Mouse (Mus musculus) heart, postnatal 25 days (tissue): ENCODE measurements around the gene Tmem11. TPM values are rescaled to one million over a fixed set of nuclear protein-coding genes. Genes with fewer than 3 reads are reported as not detected.

ENCODE experiments used
- DNase-seq: peaks from one replicate; pipeline ENCODE4 v3.0.0; 2022; ENCODE audit warnings: low spot score
- intact Hi-C: fragments of 180-260 bp; cut with DNase I; formaldehyde crosslinking; loops from one replicate; pipeline ENCODE4 v1.15.1; 2025
- total RNA-seq, 2 experiments: library from RNA; stranded (reverse); gene quantifications; 2 replicates each; pipeline ENCODE4 v1.2.3; 2021

The Tmem11 gene
- total RNA-seq, 2 experiments from 2014 or later, result 27.6 to 28.0 TPM

DNA sequence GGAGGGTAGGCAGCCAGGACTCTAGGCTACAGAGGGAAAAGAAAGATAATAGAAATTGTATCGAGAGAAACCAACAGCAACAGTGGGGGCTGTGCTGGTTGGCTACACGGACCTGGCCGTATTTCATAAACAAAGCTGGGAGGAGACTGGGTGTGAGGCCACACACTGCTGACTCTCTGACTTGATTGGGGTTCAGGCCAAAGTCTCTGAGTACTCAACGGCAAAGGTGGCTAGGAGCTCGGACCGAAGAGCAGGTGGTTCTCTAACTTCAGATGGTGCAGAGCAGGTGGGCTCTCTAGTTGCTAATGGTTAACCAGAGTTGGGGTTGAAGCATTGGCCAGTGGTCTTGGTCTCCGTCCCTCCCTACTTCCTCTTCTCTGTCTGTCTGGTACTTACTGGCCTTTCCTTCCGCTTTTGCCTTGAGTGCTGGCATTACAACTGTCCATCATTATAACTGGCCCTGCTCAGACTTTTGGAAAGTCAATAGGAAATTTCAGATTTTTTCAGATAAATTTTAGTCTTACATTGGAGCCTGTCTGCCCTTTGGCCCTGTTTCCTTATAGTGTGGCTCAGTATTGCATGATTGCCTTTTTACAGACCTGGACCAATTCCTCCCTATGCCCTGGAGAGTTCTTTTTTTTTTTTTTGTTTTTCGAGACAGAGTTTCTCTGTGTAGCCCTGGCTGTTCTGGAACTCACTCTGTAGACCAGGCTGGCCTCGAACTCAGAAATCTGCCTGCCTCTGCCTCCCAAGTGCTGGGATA is 41.2 kb downstream of the Tmem11 start:
- intact Hi-C loops, result loop anchor here (5.0 kb wide), 1 partner anchor 39 kb away; the partner anchor contains the start of gene Tmem11
- no peak for DNase-seq

DNA sequence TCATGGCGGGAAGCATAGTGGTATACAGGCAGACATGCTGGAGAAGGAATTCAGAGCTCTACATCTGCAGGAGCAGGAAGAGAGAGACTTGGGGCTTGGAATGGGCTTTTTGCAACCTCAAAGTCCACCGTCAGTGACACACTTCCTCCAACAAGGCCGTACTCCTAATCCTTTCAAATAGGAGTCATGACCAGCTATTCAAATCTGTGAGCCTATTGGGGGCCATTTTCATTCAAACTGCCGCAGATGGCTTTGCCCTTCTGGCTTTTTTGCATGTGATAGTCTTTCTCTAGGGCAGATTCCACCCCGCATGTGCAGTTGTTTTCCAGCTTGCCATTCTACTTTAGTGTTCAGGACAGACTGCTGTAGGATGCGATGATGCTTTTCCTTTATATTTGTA is 42.2 kb downstream of the Tmem11 start:
- intact Hi-C loops, result loop anchor here (5.0 kb wide), 1 partner anchor 40 kb away; the partner anchor contains the start of gene Tmem11

DNA sequence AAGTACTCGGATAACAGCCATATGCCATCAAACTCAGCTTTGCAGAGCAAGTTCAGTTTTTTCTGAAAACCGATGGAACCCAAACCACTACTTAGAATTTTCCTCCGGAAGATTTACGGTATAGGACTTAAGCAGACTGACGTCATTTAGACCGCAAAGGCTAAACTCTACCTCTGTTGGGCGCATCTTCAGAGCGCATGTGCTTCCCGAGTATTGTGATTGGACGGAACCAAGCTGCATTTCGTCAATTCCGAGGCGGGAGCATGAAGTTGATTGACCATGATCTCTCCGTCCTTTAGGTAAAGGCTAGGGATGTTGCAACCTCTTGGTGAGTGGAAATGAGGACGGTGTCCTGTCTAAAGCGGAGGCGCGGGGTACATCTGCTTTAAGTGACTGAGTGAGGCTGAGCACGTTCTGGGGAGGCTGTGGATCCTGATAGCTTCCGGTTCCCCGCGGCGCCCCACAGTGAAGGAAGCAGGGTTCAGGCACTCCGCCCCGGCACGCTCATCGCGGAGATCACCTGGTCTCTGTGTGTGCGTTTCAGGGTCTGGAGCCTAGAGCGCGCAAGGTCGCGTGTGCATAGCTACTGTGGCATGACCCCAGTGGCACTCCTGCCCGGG is 48.5 kb downstream of the Tmem11 start, which contains the start of gene Dhrs7b:
Gene Dhrs7b (plus strand): TSS at position 199 of the 620 bp plus-strand sequence.
- DNase-seq, result peak; percentile 76
- intact Hi-C loops, result no loop called here

More for the DNA sequence above, 42.2 kb downstream of the Tmem11 start:
- DNase-seq, result no peak

DNA sequence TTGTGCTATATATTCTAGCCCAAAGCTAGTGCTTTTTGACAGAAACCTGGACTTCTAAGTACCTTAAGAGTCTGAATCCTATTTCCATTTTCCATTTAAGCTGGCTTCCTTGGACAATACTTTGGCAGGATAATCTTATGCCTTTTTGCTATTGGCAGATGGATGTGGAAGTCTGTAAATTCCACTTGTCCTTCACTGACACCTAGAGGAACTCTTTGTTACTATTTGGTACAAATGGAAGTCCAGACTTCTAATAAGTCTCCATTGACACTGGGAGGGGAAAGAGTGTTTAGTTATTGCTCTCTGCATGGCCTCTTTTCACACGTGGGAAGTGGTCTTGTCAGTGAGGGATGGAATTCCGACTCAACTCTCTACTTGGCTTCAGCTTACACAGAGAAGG is 50.2 kb downstream of the Tmem11 start:
- no peak for DNase-seq
- intact Hi-C loops, result loop anchor here (5.0 kb wide), 1 partner anchor 132 kb away; the partner anchor contains the start of gene Llgl1

DNA sequence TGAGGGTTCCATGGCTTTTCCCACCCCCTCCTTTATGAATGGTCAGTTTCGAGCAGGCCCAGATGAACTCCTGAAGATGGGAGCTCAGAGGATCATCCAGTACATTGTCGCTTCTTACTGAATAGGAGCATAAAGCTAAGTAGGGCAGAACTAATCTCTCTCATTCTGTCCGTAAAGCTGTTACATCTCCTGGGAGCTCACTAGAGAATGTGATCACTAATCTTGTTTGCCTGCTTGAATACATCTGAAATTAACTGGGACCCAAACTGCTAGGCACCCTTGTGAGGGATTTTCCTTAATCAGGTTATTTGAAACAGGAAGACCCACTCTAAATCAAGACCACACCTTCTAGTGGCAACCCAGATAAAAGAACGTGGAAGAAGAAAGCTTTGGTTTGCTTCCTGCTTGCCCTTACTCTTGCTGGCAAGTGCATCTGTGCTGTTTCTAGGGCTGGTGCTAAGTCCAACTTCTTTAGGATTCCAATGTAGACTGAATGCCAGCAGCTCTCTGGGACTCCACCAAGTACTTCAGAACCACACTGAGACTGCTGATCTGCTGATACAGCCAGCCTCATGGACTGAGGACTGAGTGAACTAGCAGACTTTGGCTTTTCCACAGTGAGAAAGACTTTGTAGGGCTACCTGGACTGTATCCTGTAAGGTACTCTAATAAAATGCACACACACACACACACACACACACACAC is 51.7 kb downstream of the Tmem11 start:
- DNase-seq, result no peak
- intact Hi-C loops, result loop anchor here (5.0 kb wide), 1 partner anchor 130 kb away; the partner anchor contains the start of gene Llgl1

DNA sequence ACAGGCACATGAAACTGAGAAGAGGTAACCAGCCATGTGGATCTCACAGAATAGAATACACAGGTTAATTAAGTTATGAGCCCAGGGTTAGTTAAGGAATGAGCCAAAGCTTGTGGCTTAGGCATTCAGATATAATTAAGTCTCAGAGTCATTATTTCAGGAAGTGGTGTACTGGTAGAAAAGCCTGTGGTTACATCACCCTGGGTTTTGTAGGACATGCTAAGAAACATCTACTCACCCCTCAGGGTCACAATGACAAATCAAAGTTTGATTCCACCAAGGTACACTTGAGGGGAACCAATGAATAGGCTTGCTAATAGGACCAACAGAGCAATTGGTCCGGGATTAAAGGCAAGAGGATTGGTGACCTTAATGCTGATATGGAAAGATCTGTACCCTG is 52.4 kb downstream of the Tmem11 start:
- DNase-seq, result no peak
- intact Hi-C loops, result loop anchor here (1.0 to 5.0 kb wide), 2 partner anchors 129 to 265 kb away; partner anchors contain the start of gene Llgl1

DNA sequence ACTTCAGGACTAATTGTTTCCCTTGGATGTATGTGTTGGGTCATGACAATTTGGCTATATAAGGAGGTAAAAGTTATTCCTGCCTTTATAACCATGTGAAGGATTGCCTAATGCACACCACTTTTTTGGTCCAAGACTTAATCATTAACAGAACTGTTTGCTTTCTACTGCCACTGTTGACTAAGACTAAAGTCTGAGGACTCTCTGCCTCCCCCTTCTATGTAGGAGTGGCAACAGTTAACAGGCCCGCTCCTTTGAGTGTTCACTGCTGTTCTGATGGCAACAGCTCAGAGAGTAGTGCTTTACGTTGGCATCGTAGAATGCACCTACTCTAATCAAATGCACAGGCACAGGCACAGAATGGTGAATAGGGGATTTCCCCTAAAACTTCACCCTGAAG is 53.9 kb downstream of the Tmem11 start:
- intact Hi-C loops, result loop anchor here (5.0 kb wide), 1 partner anchor 128 kb away; the partner anchor contains the start of gene Llgl1
- DNase-seq, result no peak

DNA sequence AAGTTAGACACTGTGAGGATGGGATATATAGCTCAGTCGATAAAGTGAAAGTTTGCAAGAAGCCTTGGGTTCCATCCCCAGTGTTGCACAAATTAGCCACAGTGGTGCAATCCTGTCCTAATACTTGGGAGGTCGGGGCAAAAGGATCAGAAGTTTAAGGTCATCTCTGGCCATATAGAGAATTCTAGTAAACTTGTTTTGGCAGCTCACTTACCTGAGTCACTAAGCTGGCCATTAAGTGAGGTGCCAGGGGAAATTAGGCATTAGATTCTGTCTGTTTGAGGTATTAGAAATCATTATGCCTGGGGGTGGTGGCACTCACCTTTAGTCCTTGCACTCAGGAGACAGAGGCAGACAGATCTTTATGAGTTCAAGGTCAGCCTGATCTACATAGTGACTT is 55.3 kb downstream of the Tmem11 start:
- intact Hi-C loops, result no loop called here
- no peak for DNase-seq

DNA sequence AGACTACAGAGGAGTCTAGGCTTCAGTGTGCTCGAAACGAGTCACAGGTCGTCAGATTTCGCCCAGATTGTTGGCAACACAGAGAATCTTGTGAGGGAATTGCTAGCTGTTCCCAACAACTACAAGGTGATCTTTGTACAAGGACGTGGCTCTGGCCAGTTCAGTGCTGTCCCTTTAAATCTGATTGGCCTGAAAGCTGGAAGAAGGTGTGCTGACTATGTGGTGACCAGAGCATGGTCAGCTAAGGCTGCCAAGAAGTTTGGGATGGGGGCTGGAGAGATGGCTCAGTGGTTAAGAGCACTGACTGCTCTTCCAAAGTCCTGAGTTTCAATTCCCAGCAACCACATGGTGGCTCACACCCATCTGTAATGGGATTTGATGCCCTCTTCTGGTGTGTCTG is 62.7 kb downstream of the Tmem11 start:
- DNase-seq, result no peak
- intact Hi-C loops, result no loop called here

Other genes starting within 250 kb of the Tmem11 start
- 10 to 100 TPM; 11.4 to 12.3 TPM for gene Llgl1, start 179.5 kb downstream of the Tmem11 start, total RNA-seq
- 100 to 1,000 TPM; 112 to 120 TPM for gene Flii, start 152.0 kb downstream of the Tmem11 start, total RNA-seq
- 10 to 100 TPM; 31.6 to 32.9 TPM for gene Mief2, start 150.9 kb downstream of the Tmem11 start, total RNA-seq
- gene Top3a, start 101.9 kb downstream of the Tmem11 start, total RNA-seq, result 1 to 10 TPM; 4.1 to 4.2 TPM
- 10 to 100 TPM; 13.4 to 16.3 TPM for gene Smcr8, start 101.7 kb downstream of the Tmem11 start, total RNA-seq
- 10 to 100 TPM in 1 of 2 experiments, 1 to 10 TPM in 1; 5.1 to 12.6 TPM for gene Shmt1, start 67.6 kb downstream of the Tmem11 start, total RNA-seq
- 10 to 100 TPM; 20.1 to 20.8 TPM for gene Dhrs7b, start 48.6 kb downstream of the Tmem11 start, total RNA-seq
- 10 to 100 TPM; 14.6 to 14.9 TPM for gene Natd1, start 35.5 kb upstream of the Tmem11 start, total RNA-seq
- gene Map2k3, start 52.8 kb upstream of the Tmem11 start, total RNA-seq, result 10 to 100 TPM; 73.6 to 81.8 TPM
- 10 to 100 TPM; 25.2 to 28.6 TPM for gene Kcnj12, start 143.3 kb upstream of the Tmem11 start, total RNA-seq
- gene Tnfrsf13b, start 247.5 kb upstream of the Tmem11 start, total RNA-seq, result 1 to 10 TPM in 1 of 2 experiments, under 1 TPM in 1; 0.44 to 1.0 TPM